Mouse (Mus musculus) bone marrow macrophage, adult 2 months (primary cell): ENCODE results near the gene Tldc1. TPM values are rescaled to one million over a fixed set of nuclear protein-coding genes. Genes with fewer than 3 reads are reported as not detected.

Experiments used
- H3K27ac ChIP-seq: 2 replicates; pipeline ENCODE4 v1.5.1; 2012; ENCODE audit warnings: low read depth, low read length; ENCODE audit not compliant: insufficient read depth
- H3K4me1 ChIP-seq: 2 replicates; pipeline ENCODE4 v1.6.1; 2012; ENCODE audit warnings: low read length; ENCODE audit not compliant: control insufficient read depth, insufficient read depth
- H3K4me3 ChIP-seq: 2 replicates; pipeline ENCODE4 v1.5.1; 2012; ENCODE audit warnings: mild to moderate bottlenecking, low read length, moderate library complexity; ENCODE audit not compliant: insufficient read depth
- CTCF ChIP-seq: IDR thresholded peaks from 2 replicates; pipeline ENCODE4 v1.5.1; 2012; ENCODE audit warnings: low read depth, mild to moderate bottlenecking, low read length, moderate library complexity
- POLR2A ChIP-seq: IDR thresholded peaks from 2 replicates; pipeline ENCODE4 v1.6.1; 2012; ENCODE audit warnings: mild to moderate bottlenecking, low read depth, low read length, borderline replicate concordance
- polyA plus RNA-seq: library from polyadenylated mRNA; stranded (reverse); fragments of >200 nt; gene quantifications from 2 replicates; pipeline ENCODE4 v1.2.4, GENCODE M21; 2012; ENCODE audit not compliant: missing spikeins, insufficient read depth, insufficient read length

The Tldc1 gene
- polyA plus RNA-seq, 1 experiment, result 5.4 TPM

- Histone ChIP-seq H3K4me1 (peaks cover 30% of the 10 kb centered on the region), H3K4me3 (no peak overlapping the region), H3K27ac (no peak overlapping the region)
- TF ChIP-seq POLR2A (no peak), CTCF (no peak)
Observed at GRCm38 (mm10) chr8:119817446-119817845, 39.2 kb upstream of the Tldc1 start.

GRCm38 (mm10) chr8:119816219-119816618 is 38.0 kb upstream of the Tldc1 start:
- H3K27ac ChIP-seq, result no peak overlapping the region
- no peak overlapping the region for H3K4me3 ChIP-seq
- no peak for TF ChIP-seq POLR2A
- no peak for TF ChIP-seq CTCF
- peaks cover 41% of the 10 kb centered on the region for H3K4me1 ChIP-seq

- Histone ChIP-seq H3K4me3 (peak overlapping the region; percentile 35), H3K4me1 (peaks cover 44% of the 10 kb centered on the region), H3K27ac (peak overlapping the region; percentile 98)
- no peak for TF ChIP-seq POLR2A
Observed at GRCm38 (mm10) chr8:119812650-119813431, 34.6 kb upstream of the Tldc1 start.

DNA sequence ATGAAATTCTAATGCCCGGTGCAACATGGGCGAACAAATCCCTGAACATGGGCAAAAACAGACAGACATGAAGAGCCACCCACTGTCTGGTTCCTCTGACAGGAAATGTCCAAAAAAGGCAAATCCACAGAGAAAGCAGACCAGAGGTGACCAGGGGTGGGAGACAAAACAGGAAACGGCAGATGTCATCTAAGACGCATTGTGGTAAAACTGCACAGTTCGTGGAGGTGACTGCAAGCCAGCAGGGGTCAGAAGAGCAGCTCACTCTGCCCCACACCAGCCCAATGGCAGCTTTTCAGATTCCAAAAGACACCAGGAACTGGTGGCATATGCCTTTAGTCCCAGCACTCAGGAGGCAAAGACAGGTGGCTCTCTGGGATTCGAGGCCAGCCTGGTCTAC is 33.7 kb upstream of the Tldc1 start:
- H3K4me1 ChIP-seq, result peaks cover 42% of the 10 kb centered on the region
- H3K27ac ChIP-seq, result peak overlapping the region; percentile 79
- H3K4me3 ChIP-seq, result no peak overlapping the region
- TF ChIP-seq POLR2A (no peak), CTCF (peak; percentile 31; the same call in 1 of the 2 replicates)

DNA sequence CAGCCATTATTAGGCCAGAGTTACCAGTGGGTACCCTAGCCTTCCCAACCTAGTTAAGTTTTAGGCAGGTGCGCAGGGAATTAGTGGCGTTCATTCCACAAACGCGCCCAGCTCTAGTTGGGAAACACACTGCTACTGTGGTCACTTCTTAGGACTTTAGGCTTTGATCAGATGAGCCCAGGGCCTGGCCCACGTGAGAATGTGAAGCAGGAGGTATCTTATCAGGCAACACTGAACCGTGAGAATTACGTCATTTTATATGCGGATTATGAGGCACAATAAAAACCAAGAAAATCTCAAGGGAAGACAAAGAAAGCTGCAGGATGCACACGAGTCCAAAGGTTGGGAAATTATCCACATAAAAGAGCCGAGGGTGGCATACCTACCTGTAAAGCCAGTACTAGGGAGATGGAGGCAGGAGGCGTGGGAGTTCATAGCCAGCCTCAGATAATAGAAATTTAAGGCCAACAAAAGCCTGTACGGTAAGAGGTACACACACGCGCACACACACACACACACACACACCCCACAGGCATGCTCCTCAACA is 32.8 kb upstream of the Tldc1 start:
- no peak overlapping the region for H3K27ac ChIP-seq
- TF ChIP-seq POLR2A (no peak), CTCF (no peak)

DNA sequence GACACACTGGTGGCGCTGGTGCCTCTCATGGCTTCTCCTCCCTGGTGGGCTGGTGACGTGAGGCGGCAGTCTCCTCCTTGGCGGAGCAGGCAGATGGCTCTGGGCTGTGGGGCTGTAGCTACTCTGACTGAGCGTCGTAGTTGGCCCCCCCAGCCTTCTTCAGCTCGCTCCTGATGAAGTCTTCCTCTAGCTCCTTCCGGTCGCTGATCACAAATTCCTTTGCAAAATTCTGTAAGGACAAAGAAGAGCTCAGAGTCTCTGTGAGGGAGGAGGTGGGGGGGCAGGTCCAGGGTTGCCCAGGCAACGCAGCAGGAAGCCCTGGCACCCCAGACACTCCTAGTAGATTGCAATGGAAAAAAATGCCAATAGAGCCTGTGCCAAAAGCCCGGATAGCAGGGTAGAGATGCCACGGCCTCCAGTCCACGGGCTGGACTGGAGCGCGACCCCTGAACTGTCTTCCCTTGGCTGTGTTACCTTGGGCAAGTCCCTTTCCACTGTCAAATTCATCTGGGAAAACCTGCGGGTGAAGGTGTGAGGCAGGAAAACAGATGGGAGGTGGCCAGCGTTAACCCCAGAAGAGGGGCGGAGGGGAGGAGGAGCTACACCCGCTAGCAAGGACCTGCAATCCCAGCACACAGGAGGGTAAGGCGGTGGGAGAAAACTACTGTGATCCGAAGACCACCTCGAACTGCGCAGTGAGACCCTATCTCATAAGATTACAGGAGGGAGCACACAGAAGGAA is 32.1 kb upstream of the Tldc1 start:
- H3K4me3 ChIP-seq, result no peak overlapping the region
- no peak for TF ChIP-seq CTCF
- TF ChIP-seq POLR2A, result no peak

More for the DNA sequence above, 32.8 kb upstream of the Tldc1 start:
- Histone ChIP-seq H3K4me3 (no peak overlapping the region), H3K4me1 (peaks cover 46% of the 10 kb centered on the region)

GRCm38 (mm10) chr8:119809620-119810019 is 31.4 kb upstream of the Tldc1 start:
- no peak for TF ChIP-seq CTCF
- Histone ChIP-seq H3K4me1 (peaks cover 42% of the 10 kb centered on the region), H3K4me3 (no peak overlapping the region), H3K27ac (no peak overlapping the region)

More for the DNA sequence above, 32.1 kb upstream of the Tldc1 start:
- H3K27ac ChIP-seq, result no peak overlapping the region
- H3K4me1 ChIP-seq, result peaks cover 46% of the 10 kb centered on the region

GRCm38 (mm10) chr8:119807687-119808086 is 29.5 kb upstream of the Tldc1 start:
- H3K27ac ChIP-seq, result no peak overlapping the region
- peaks cover 27% of the 10 kb centered on the region for H3K4me1 ChIP-seq
- no peak overlapping the region for H3K4me3 ChIP-seq
- TF ChIP-seq CTCF (no peak), POLR2A (no peak)

GRCm38 (mm10) chr8:119806422-119807263 is 28.4 kb upstream of the Tldc1 start:
- no peak overlapping the region for H3K27ac ChIP-seq
- H3K4me3 ChIP-seq, result no peak overlapping the region
- peaks cover 17% of the 10 kb centered on the region for H3K4me1 ChIP-seq
- no peak for TF ChIP-seq CTCF
- TF ChIP-seq POLR2A, result no peak

DNA sequence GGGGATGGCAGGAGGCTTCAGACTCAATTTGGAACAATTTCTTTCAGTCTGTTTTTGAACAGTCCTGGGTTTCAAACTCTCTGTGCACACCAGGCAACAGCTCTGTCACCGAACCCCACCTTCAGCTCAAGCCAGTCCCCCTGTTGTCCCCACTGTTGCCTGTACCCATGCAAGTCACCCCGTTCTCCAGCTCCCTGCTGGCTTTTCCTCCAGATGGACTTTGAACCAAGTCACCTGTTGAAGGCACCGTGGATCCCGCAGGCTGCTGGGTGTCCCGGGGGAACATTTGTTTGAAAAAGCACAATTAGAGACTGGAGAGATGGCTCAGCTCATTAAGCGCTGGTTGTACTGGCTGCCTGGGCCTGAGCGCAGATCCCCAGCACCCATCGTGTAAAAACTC is 27.1 kb upstream of the Tldc1 start:
- no peak overlapping the region for H3K4me3 ChIP-seq
- no peak for TF ChIP-seq POLR2A
- TF ChIP-seq CTCF, result no peak
- peaks cover 10% of the 10 kb centered on the region for H3K4me1 ChIP-seq
- no peak overlapping the region for H3K27ac ChIP-seq
